Mouse (Mus musculus): ENCODE results near the gene Gm5089.

GRCm38 (mm10) chr14:122455562-122455958, 4.6 kb upstream of the Gm5089 start:
- TF ChIP-seq CTCF (IDR thresholded peaks at IDR 0.05; ENCODE audit: borderline replicate concordance, insufficient read depth, low read depth, low read length) = no peak
- TF ChIP-seq POLR2A (IDR thresholded peaks at IDR 0.05; ENCODE audit: borderline replicate concordance, insufficient read depth, low read length) = no peak

All from cerebellum, adult 2 months (tissue).